Mouse (Mus musculus) ovary, postnatal 10 days (tissue): ENCODE measurements around the gene Kcnc3.

Source experiments
- DNase-seq: peaks from one replicate; pipeline ENCODE4 v3.0.0; 2022; ENCODE audit warnings: low spot score

The Kcnc3 gene

DNA sequence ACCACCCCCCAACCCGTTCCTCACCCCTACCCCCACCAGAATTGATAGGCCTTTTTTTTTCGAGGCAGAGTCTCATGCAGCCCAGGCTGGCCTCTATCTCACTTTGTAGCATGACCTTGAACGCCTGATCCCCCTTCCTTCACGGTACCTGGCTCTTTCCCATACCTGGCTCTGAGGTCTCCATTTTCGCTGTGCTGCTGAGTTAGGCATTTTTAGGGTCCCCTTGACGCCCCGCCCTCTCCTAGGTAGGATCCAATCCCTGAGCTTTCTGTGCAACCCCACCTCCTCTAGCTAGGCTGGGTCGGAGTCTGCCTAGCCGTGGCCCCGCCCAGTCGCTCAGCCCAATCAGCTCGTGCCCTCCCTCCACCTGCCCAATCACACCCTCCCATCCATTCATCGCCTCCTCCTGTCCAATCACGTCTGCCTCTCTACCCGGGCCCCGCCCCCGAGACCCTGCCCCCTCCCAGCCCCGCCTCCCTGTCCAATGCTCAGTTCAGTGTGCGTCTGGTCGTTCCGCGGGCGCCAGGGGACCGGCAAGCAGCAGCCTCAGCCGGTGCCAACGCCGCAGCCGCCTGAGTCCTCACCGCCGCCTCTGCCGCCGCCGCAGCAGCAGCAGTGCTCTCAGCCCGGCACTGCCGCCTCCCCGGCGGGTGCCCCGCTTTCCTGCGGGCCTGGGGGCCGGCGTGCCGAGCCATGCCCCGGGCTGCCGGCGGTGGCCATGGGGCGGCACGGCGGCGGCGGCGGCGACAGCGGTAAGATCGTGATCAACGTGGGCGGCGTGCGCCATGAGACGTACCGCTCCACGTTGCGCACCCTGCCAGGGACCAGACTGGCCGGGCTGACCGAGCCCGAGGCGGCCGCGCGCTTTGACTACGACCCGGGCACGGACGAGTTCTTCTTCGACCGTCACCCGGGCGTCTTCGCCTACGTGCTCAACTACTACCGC, at the start of gene Kcnc3:
Gene Kcnc3 (plus strand): TSS at position 263 of the 946 bp plus-strand sequence.
- DNase-seq = peak; percentile 36

GRCm38 (mm10) chr7:44542555-44542954, 47.9 kb upstream of the Kcnc3 start:
- DNase-seq = no peak

DNA sequence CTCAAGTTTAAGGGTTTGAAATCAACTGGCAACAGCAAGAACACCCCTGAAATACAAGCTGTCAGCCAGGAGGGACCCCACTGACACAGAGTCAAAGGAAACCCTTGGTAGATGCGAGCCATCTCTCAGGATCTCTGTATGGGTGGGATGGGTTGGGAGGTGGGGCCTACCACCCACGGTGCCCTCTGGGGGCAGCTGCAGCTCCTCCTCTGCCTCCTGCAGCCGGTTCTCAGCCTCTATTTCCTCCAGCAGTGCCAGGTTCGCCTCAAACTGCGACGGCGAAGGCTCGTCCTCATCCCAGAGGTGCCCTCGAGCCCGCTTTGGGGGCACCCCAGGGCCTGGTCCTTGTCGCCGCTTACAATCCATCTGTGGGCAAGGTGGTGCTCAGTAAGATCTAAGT, 47.4 kb upstream of the Kcnc3 start:
- no peak for DNase-seq

- no peak for DNase-seq
Observed at GRCm38 (mm10) chr7:44546274-44546673, 44.2 kb upstream of the Kcnc3 start.

DNA sequence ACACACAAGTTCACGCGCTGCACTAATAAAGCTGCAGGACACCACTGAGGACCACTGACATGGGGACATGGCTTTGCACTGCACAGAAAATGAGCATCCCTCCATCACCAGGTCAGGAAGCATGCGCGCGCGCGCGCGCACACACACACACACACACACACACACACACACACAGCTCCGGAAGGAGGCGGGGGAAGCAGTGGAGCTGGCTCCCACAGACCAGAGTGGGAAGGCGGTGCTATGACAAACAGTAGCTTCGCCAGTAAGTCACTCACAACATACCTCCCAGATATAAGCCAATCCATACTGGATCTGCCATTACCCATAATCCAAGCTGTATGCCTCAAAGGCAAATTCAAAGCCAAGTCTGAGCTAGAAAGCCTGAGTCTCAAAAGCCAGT, 43.4 kb upstream of the Kcnc3 start:
- no peak for DNase-seq

- no peak for DNase-seq
Observed at GRCm38 (mm10) chr7:44547725-44548124, 42.7 kb upstream of the Kcnc3 start.

DNA sequence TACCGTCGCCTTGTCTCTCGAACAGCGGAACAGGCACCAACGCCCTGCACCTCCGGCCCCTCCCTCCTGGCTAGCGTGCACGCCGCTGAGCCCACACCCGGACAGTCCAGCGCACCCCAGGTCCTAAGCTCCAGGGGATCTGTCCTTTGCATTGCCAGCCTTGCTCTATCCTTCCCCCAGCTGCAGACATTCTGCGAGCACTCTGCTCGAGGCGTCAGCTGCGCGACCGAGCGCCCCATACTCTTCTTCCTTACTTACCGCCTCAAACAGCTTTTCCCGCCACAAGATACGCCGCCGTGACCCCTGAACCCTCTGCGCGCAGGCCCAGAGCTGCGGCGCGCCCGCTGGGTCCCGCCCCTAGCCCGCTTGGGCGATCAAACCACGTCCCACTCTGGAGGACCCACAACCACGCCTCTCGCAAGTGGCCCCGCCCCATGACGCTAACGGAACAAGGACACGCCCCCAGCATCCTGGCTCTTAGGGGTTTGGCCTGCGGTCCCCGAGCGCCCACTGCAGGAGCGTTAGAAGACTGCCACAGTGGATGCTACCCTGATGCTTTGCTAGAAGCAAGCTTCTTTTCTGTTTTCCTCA, 41.9 kb upstream of the Kcnc3 start, which contains the start of gene Pold1:
Gene Pold1 (minus strand): TSS at position 353 of the 591 bp plus-strand sequence.
- DNase-seq = peak; percentile 96

- no peak for DNase-seq
Observed at GRCm38 (mm10) chr7:44549621-44550408, 40.6 kb upstream of the Kcnc3 start.

DNA sequence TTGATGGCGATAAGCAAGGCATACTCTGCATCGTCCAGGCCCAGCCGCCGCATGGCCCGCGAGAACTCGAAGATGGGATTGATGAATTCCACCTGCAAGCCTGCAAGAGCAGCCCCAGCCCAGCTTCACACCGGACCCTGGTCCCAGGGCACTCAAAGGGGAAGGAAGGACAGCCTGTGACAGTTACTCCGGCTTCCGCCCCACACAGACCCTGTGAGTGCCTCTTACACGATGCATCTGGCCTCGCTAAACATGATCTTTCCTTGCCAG, 40.1 kb upstream of the Kcnc3 start:
- DNase-seq = no peak

- no peak for DNase-seq
Observed at GRCm38 (mm10) chr7:44551301-44551700, 39.2 kb upstream of the Kcnc3 start.

GRCm38 (mm10) chr7:44551731-44552130, 38.7 kb upstream of the Kcnc3 start:
- DNase-seq = no peak

DNA sequence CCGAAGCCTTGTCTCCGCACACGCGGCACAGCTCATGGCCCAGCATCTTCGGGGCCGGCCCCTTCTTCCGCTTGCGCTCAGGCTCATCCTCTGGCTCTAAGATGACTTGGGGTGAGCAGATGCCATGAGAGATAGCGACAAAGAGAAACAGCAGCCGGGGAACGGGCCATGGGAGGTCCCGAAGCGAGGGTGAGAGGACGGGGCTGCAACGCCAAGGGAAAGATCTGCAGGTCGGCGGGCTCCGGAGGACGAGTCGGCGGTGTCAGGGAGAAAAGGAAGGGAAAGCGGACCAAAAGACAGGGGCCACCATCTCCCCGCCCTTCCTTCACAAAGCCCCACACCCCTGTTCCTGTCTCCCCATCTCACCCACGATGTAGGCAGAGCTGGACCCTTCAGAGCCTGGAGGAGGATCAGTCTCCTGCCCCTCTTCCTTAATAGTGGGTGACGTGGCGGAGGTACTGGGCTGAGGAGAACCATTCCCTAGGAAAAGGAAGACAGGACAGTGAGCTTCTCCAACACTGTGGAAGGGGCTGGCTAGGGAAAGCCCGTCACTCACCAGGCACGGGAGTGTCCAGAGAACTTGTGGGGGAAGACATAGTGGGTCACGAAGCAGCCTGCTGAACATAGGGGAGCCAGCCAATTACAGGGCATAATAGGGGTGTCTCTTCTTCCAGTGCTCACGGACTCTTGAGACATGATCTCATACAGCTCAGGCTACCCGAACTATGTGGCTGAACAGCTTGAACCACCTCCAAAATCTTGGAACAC, 38.1 kb upstream of the Kcnc3 start:
- DNase-seq = no peak

DNA sequence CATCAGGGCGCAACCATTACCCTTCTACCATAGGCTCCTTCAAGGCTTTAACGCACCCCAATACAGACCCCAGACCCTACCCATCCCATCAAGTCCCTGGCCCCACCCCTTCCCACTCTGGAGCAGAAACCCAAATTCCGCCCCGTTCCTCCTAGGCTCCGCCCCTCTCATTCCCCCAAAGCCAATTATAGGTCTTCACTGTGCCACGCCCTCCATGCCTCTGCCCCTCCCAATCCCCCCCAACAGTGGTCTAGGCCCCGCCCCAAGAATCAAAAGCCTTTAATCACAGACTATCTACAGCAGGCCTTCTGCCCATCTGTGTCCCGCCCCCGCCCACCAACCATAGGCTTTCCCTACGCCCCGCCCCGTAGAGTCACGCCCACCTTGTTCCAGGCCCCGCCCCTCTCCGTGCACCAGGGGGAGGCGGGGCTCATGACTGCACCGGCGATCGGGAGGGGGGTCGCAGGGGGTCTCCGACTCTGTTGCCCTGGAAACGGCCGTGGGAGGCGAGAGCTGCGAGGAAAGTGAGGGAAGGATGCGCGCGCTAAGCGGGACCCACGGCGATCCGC, 37.2 kb upstream of the Kcnc3 start:
- no peak for DNase-seq

DNA sequence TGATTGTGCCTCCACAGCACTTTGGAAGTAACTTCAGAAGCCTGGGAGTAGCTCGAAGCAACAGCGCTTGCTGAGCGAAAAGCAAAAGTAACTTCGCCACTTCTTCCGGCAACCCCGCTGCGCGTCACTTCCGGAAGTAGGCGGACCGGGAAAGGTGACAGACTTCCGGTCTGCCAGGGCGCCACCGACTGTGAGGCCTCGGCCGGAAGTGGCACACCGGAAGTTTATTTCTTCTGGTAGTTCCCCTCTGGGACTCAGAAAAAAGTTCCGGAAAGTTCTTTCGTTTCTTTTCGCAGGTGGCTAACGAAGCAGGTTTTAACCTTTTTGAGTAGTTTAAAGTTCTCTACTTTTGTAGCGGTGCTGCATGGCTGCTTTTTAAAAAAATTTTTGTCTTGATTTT, 36.6 kb upstream of the Kcnc3 start, which contains the start of gene Nr1h2:
Gene Nr1h2 (minus strand): TSS at position 126 of the 400 bp plus-strand sequence.
- peak; percentile 75 for DNase-seq

- DNase-seq = no peak
Observed at GRCm38 (mm10) chr7:44557629-44558028, 32.8 kb upstream of the Kcnc3 start.

- no peak for DNase-seq
Observed at GRCm38 (mm10) chr7:44560435-44561400, 29.7 kb upstream of the Kcnc3 start.

DNA sequence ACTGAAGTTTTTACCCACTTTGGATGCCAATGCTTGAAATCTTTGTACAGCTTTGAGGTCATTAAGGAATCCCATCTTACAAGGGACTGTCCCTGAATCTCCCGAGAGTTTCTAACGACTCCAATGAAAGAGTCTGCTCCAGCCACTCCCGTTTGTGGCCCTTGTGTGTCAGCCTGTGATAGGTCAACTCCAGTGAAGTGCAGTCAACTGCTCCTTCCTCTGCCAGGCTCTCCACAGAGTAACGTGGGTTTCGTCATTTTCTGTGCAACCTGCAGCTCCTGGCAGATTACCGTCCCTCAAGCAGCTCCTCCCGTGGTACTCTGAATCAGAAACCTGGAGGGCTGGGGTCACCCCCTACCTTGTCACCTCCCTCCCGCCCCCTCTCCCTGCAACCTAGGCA, 27.2 kb upstream of the Kcnc3 start:
- DNase-seq = no peak

- no peak for DNase-seq
Observed at GRCm38 (mm10) chr7:44564486-44564885, 26.0 kb upstream of the Kcnc3 start.

- no peak for DNase-seq
Observed at GRCm38 (mm10) chr7:44565414-44565813, 25.1 kb upstream of the Kcnc3 start.

GRCm38 (mm10) chr7:44568803-44569202, 21.7 kb upstream of the Kcnc3 start:
- DNase-seq = no peak
